Mouse (Mus musculus): Measurements from ENCODE around the gene Rimbp2. TPM values are rescaled to one million over a fixed set of nuclear protein-coding genes. Genes with fewer than 3 reads are reported as not detected.
"Not testable (repeated sequence)": the region's sequence is repeated elsewhere in the genome, so short reads cannot be mapped to it uniquely, and the experiment has no call there.

Gene Rimbp2
- 0.63 and 0.95 TPM in 2 replicates for polyA plus RNA-seq (2015; fragmentation: Nextera tagmentation; extraction: Ambion mirVana)

DNA sequence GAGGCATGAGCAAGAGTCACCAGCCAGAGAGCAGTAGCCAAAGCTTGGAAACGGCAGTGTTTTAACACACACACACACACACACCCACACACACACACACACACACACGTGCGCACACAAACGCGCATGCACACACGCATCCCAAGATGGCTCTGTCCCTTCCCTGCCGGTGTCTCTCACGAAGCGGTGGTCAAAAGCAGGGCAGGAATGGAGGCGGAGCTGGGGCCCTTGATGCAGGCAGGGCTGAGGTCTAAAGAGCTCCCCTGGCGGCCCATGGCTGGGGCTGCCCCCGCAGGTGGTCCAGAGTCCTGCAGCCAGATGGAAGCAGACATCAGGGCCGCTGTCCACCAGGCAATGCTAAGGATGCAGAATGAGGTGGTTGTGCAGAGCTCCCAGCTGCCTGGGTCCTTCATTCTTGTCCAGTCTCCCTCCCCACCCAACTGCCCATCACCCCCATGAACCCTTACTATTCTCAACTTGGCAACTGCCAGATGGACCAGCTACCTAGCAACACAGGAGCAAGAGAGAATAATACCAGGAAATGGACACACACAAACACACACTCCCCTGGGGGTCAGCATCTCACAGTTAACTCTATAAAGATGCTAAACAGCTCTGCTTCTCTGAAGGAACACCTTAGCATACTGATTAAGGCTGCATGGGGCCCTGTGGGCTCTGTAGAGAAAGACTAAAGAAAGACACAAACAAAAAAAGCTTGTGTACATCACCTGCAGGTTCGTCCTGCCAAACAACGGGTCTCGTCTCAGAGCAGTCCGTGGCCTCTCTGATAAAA lies at the start of gene Rimbp2:
Gene Rimbp2 (minus strand): TSS at position 209 of the 793 bp plus-strand sequence.
- H3K36me3 ChIP-seq, result no peaks in the 10 kb centered on the region
- no peaks in the 10 kb centered on the region for H3K9me3 ChIP-seq
- H3K9ac ChIP-seq, result no peak within 1 kb of the TSS
- 11% methylated on average over 17 of the region's 17 CpGs for WGBS
- H3K4me3 ChIP-seq (replicated peaks), result peak within 1 kb of the TSS; percentile 19; the same call in 1 of the 2 replicates
- H3K27ac ChIP-seq, result no peak within 1 kb of the TSS
- ATAC-seq (ENCODE audit: insufficient read depth, low FRiP score, low read depth), result no peak; the same call in 1 of the 2 replicates
- H3K27me3 ChIP-seq (replicated peaks), result peaks cover 5% of the 10 kb centered on the region
- H3K4me1 ChIP-seq, result peaks cover 3% of the 10 kb centered on the region; the same call in 1 of the 2 replicates
- peak within 1 kb of the TSS; percentile 51 for H3K4me2 ChIP-seq

- no peaks in the 10 kb centered on the region for H3K9me3 ChIP-seq
- peak overlapping the region; percentile 58; the same call in 1 of the 2 replicates for H3K27ac ChIP-seq
- 0 out of 2 replicates have a peak, but pooled peaks cover 2% of the 10 kb centered on the region for H3K36me3 ChIP-seq
- peaks cover 22% of the 10 kb centered on the region for H3K4me1 ChIP-seq
- 0 out of 2 replicates have a peak overlapping the region, but pooled peaks have one; percentile 19 for H3K4me2 ChIP-seq
- no peak overlapping the region for H3K4me3 ChIP-seq (replicated peaks)
- no peaks in the 10 kb centered on the region for H3K27me3 ChIP-seq (replicated peaks)
- ATAC-seq (ENCODE audit: insufficient read depth, low FRiP score, low read depth), result peak; percentile 21; the same call in 1 of the 2 replicates
- 41% methylated on average over 14 of the region's 14 CpGs for WGBS
- no peak overlapping the region for H3K9ac ChIP-seq
Measured at GRCm38 (mm10) chr5:129002571-129003011, 49.3 kb upstream of the Rimbp2 start.

GRCm38 (mm10) chr5:129000706-129001468 lies 47.6 kb upstream of the Rimbp2 start:
- no peak overlapping the region for H3K4me3 ChIP-seq (replicated peaks)
- H3K4me1 ChIP-seq, result peaks cover 14% of the 10 kb centered on the region
- 45% methylated on average over 8 of the region's 8 CpGs for WGBS
- H3K9ac ChIP-seq, result no peak overlapping the region
- H3K4me2 ChIP-seq, result no peak overlapping the region
- no peak overlapping the region for H3K27ac ChIP-seq
- ATAC-seq (ENCODE audit: insufficient read depth, low FRiP score, low read depth), result peak; percentile 64; the same call in 1 of the 2 replicates
- H3K36me3 ChIP-seq, result 0 out of 2 replicates have a peak, but pooled peaks cover 2% of the 10 kb centered on the region
- no peaks in the 10 kb centered on the region for H3K9me3 ChIP-seq
- H3K27me3 ChIP-seq (replicated peaks), result no peaks in the 10 kb centered on the region

- Histone ChIP-seq H3K9ac (no peak overlapping the region), H3K27me3 (replicated peaks) (no peaks in the 10 kb centered on the region), H3K4me1 (no peaks in the 10 kb centered on the region), H3K36me3 (peaks cover 18% of the 10 kb centered on the region; the same call in 1 of the 2 replicates), H3K27ac (no peak overlapping the region), H3K9me3 (no peaks in the 10 kb centered on the region), H3K4me3 (replicated peaks) (no peak overlapping the region), H3K4me2 (no peak overlapping the region)
- 82% methylated on average over 19 of the region's 19 CpGs for WGBS
- ATAC-seq (ENCODE audit: insufficient read depth, low FRiP score, low read depth), result no peak
Measured at GRCm38 (mm10) chr5:128987141-128987954, 34.1 kb upstream of the Rimbp2 start.

DNA sequence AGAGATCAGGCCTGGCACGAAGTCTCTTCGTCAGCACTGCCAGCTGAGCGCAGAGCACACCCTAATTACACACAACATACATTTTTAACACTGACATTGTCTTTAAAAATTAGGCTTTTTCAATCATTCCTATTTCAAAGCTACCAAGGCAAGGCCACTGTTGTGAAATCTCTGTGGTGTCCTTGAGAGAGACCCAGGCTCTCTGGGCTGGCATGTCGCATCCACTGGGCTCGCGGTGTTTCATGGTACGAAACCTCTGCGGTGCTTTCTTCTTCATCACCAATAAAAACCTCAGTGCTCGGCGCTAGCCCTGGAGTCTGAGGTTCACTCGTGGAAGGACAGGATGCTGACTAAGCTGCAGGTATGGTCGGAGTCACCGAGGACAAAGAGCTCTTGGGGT lies 32.7 kb upstream of the Rimbp2 start:
- Histone ChIP-seq H3K4me2 (no peak overlapping the region), H3K4me3 (replicated peaks) (no peak overlapping the region), H3K27ac (no peak overlapping the region), H3K36me3 (peaks cover 7% of the 10 kb centered on the region; the same call in 1 of the 2 replicates), H3K27me3 (replicated peaks) (no peaks in the 10 kb centered on the region), H3K9ac (no peak overlapping the region), H3K4me1 (no peaks in the 10 kb centered on the region), H3K9me3 (no peaks in the 10 kb centered on the region)
- no peak for ATAC-seq (ENCODE audit: insufficient read depth, low FRiP score, low read depth)
- 93% methylated on average over 13 of the region's 13 CpGs for WGBS

GRCm38 (mm10) chr5:128984536-128984935 lies 31.2 kb upstream of the Rimbp2 start:
- Histone ChIP-seq H3K27ac (no peak overlapping the region), H3K27me3 (replicated peaks) (no peaks in the 10 kb centered on the region), H3K4me2 (no peak overlapping the region), H3K4me1 (no peaks in the 10 kb centered on the region), H3K9me3 (no peaks in the 10 kb centered on the region), H3K9ac (no peak overlapping the region), H3K36me3 (no peaks in the 10 kb centered on the region), H3K4me3 (replicated peaks) (no peak overlapping the region)
- WGBS, result 84% methylated on average over 6 of the region's 6 CpGs
- ATAC-seq (ENCODE audit: insufficient read depth, low FRiP score, low read depth), result no peak

DNA sequence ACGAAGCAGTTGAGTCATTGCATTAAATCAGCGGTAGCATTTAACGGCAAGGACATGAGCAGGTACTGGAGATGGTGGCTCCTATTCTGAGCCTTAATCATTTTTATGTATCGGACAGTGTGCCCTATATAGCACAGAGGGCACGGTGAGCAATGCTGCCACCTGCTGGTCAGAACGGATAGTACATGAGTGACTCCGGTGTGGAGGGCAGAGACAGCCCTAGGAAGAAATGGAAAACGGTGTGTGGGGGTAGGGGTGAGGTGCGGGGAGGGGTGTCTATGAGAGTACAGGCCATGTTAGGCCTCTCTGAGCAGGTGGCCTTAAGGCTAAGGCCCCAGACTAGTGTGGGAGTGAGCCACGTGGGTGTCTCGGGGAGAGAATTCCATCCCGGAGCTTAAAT lies 28.3 kb upstream of the Rimbp2 start:
- Histone ChIP-seq H3K27me3 (replicated peaks) (no peaks in the 10 kb centered on the region), H3K36me3 (no peaks in the 10 kb centered on the region), H3K4me1 (no peaks in the 10 kb centered on the region), H3K9ac (no peak overlapping the region), H3K9me3 (no peaks in the 10 kb centered on the region), H3K27ac (no peak overlapping the region), H3K4me3 (replicated peaks) (no peak overlapping the region), H3K4me2 (no peak overlapping the region)
- WGBS, result 22% methylated on average over 12 of the region's 12 CpGs
- peak; percentile 77 for ATAC-seq (ENCODE audit: insufficient read depth, low FRiP score, low read depth)

DNA sequence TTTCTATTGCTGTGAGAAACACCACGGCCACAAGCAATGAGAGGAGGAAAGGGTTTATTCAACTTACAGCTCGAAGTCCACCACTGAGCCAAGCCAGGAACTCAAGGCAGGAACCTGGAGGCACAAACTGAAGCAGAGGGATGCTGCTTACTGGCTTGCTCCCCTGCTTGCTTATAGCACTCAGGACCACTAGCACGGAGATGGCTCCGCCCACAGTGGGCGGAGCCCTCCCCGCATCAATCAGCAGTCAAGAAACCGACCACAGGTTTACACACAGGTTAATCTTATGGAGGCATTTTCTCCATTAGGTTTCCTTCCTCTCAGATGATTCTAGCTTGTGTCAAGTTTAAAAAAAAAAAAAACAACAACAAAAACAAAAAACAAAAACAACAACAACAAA lies 27.6 kb upstream of the Rimbp2 start:
- no peaks in the 10 kb centered on the region for H3K4me1 ChIP-seq
- no peaks in the 10 kb centered on the region for H3K9me3 ChIP-seq
- ATAC-seq (ENCODE audit: insufficient read depth, low FRiP score, low read depth), result no peak
- no peaks in the 10 kb centered on the region for H3K36me3 ChIP-seq
- no peak overlapping the region for H3K27ac ChIP-seq
- H3K4me2 ChIP-seq, result no peak overlapping the region
- WGBS, result 59% methylated on average over 7 of the region's 7 CpGs
- no peak overlapping the region for H3K9ac ChIP-seq
- H3K27me3 ChIP-seq (replicated peaks), result no peaks in the 10 kb centered on the region
- no peak overlapping the region for H3K4me3 ChIP-seq (replicated peaks)

DNA sequence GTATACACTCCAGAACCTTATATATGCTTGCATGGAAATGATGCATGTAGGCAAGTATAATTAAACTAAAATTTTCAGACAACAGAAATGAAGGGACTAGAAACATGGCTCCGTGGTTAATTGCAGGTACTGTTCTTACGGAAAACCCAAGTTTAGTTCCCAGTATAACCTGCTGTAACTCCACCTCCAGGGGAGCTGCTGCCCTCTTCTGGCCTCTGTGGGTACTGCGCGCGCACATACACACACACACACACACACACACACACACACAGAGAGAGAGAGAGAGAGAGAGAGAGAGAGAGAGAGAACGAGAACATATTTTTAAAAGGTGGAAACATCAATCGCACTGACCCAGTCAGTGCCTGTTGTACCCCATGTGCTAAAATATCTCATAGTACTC lies 25.7 kb upstream of the Rimbp2 start:
- WGBS, result 91% methylated on average over 7 of the region's 7 CpGs
- Histone ChIP-seq H3K27ac (no peak overlapping the region), H3K27me3 (replicated peaks) (no peaks in the 10 kb centered on the region), H3K36me3 (no peaks in the 10 kb centered on the region), H3K9me3 (no peaks in the 10 kb centered on the region), H3K4me3 (replicated peaks) (no peak overlapping the region), H3K4me1 (no peaks in the 10 kb centered on the region), H3K9ac (no peak overlapping the region), H3K4me2 (no peak overlapping the region)
- no peak for ATAC-seq (ENCODE audit: insufficient read depth, low FRiP score, low read depth)

GRCm38 (mm10) chr5:128977466-128977865 lies 24.2 kb upstream of the Rimbp2 start:
- not testable (repeated sequence) for H3K9me3 ChIP-seq; H3K27me3 ChIP-seq (replicated peaks); H3K4me3 ChIP-seq (replicated peaks); ATAC-seq (ENCODE audit: insufficient read depth, low FRiP score, low read depth); H3K4me2 ChIP-seq; H3K9ac ChIP-seq; H3K27ac ChIP-seq; H3K36me3 ChIP-seq; H3K4me1 ChIP-seq
- 64% methylated on average over 1 of the region's 1 CpGs for WGBS

DNA sequence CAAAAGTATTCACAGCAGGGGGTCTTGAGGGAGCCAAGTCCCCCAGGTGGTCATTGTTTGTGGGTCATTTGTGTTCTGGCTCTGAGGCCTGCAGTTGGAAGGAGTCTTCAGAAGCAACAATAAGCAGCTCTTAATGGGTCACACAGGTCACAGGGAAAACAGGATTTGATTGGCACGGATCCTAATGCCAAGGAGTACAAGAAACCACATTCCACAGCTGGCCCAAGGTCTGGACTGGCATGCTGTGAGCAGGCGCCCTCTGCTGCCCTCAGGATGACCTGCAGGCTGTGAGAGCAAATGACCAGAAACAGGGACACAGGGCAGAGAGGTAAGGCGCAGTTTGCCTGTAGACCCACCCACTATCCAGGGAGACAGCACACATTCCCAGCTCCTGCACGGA lies 23.0 kb upstream of the Rimbp2 start:
- no peak for ATAC-seq (ENCODE audit: insufficient read depth, low FRiP score, low read depth)
- 28% methylated on average over 4 of the region's 4 CpGs for WGBS
- Histone ChIP-seq H3K4me2 (no peak overlapping the region), H3K27ac (no peak overlapping the region), H3K4me1 (no peaks in the 10 kb centered on the region), H3K4me3 (replicated peaks) (no peak overlapping the region), H3K9ac (no peak overlapping the region), H3K27me3 (replicated peaks) (no peaks in the 10 kb centered on the region), H3K36me3 (no peaks in the 10 kb centered on the region), H3K9me3 (no peaks in the 10 kb centered on the region)

Data from stomach, embryonic 15.5 days (tissue).